Mouse (Mus musculus): ENCODE measurements around the gene Sned1. TPM values are rescaled to one million over a fixed set of nuclear protein-coding genes. Genes with fewer than 3 reads are reported as not detected.
A peak's percentile ranks its signal among the peaks of the same experiment; 100 is the strongest.
"Not testable (repeated sequence)": the region's sequence is repeated elsewhere in the genome, so short reads cannot be mapped to it uniquely, and the experiment has no call there.

The Sned1 gene
- polyA plus RNA-seq (2014; fragmentation: Nextera tagmentation; extraction: Ambion mirVana) = 5.3 and 6.6 TPM in 2 replicates

DNA sequence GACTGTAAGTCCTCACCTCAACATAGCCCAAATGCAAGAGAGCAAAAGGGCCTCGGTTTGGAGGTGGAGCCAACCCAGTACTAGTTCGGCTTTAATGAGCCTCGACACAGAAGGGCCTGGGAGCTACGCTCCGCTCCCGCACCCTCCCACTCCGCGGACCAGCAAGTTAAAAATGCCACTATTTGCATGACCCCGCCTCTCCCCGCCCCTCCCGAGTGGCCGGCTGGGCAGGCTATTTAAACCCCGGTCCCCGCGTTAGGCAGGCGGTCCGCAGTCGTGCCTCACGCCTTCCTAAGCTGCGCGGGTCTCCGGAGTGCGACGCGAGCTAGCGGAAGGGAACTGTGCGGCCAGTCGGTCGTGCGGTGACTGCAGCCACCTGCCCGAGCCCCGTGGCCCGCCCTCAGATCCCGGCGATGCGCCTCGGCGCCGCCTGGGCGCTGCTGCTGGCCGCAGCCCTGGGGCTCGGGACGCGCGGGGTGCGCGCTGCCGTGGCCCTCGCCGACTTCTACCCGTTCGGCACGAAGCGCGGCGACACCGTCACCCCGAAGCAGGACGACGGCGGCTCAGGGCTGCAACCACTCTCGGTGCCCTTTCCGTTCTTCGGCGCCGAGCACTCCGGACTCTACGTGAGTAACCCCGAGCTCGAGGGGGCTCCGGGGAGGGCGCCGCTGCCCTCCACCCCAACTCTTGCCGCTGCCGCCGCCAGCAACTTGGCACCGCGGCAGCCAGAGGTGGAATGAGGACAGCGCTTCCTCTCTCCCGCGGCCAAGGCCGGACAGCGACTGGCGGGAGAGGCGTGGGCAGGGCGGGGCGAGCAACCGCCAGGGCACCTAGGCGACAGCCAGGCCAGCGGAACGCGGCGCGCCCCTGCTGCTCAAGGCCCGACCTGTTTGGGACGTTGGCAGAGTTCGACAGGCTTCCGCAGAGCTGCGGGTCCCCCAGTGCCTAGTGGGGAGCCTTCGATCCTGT is at the start of gene Sned1:
Gene Sned1, plus strand, starts transcription at position 266 of the 969 bp plus-strand sequence.
- DNase-seq (ENCODE audit: low spot score) = peak; percentile 87
- Histone ChIP-seq H3K4me3 (ENCODE audit: low read depth, low read length) (peak within 1 kb of the TSS; percentile 60), H3K9ac (ENCODE audit: low read length) (peak within 1 kb of the TSS; percentile 54), H3K27ac (ENCODE audit: low read depth, low read length) (no peak within 1 kb of the TSS), H3K36me3 (ENCODE audit: control insufficient read depth, insufficient read depth, low read length) (no peaks in the 10 kb centered on the region), H3K9me3 (ENCODE audit: control insufficient read depth, low read length) (no peaks in the 10 kb centered on the region), H3K27me3 (ENCODE audit: control insufficient read depth, insufficient read depth, low read length) (peaks cover 6% of the 10 kb centered on the region), H3K4me1 (ENCODE audit: control insufficient read depth, insufficient read depth, low read length) (peaks cover 4% of the 10 kb centered on the region), H3K4me2 (ENCODE audit: low read depth) (peak within 1 kb of the TSS; percentile 96)
- ATAC-seq (ENCODE audit: insufficient read depth, low FRiP score, low TSS enrichment) = peak; percentile 73
- under 1% methylated on average over 100 of the region's 100 CpGs for WGBS

DNA sequence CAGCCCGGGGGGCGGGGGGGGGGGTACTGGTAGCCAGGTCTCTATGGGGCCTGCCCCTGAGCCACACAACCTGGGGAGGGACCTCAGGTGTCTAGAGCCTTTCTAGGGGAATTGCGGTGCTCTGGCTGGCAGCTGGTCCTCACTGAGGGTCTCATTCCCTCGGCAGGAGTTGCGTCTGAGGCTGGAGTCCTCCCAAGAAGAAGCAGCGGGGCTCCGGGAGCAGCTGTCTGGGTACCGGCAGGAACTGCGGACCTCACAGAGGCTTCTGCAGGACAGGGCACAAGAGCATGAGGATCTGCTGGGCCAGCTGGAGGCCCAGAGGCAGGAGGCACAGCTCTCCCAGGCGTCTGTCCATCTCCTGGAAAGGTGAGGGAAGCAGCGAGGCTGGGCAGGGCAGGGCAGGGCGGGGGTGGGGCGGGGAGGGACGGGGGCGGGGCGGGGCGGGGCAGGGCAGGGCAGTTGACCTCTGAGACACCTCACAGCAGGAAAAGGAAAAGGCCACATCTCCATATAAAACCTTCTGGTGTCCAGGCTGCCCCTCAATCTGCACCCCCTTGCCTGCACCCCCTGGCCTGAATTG is 44.8 kb upstream of the Sned1 start:
- Histone ChIP-seq H3K4me2 (ENCODE audit: low read depth) (peak overlapping the region; percentile 20; the same call in 1 of the 2 replicates), H3K4me3 (ENCODE audit: low read depth, low read length) (no peak overlapping the region), H3K36me3 (ENCODE audit: control insufficient read depth, insufficient read depth, low read length) (no peaks in the 10 kb centered on the region), H3K27me3 (ENCODE audit: control insufficient read depth, insufficient read depth, low read length) (0 out of 2 replicates have a peak, but pooled peaks cover 4% of the 10 kb centered on the region), H3K4me1 (ENCODE audit: control insufficient read depth, insufficient read depth, low read length) (no peaks in the 10 kb centered on the region), H3K9ac (ENCODE audit: low read length) (no peak overlapping the region), H3K27ac (ENCODE audit: low read depth, low read length) (no peak overlapping the region), H3K9me3 (ENCODE audit: control insufficient read depth, low read length) (no peaks in the 10 kb centered on the region)
- no peak for DNase-seq (ENCODE audit: low spot score)
- ATAC-seq (ENCODE audit: insufficient read depth, low FRiP score, low TSS enrichment) = no peak
- WGBS = 5% methylated on average over 9 of the region's 17 CpGs

DNA sequence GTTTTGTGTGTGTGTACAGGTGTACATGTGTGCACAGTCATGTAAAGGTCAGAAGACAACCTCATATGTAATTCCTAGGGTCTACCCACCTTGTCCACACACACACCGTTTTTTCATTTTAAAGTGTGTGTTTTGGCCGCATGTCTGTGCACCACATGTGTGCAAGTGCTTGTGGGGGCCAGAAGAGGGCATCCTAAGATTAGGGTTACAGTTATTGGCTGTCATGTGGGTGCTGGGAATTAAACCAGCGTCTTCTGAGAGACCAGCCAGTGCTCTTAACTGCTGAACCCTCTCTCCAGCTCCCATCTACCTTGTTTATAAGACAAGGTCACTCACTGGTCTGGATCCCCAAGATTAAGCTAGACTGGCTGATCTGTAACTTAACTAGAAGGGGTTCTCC is 40.7 kb upstream of the Sned1 start:
- Histone ChIP-seq H3K27me3 (ENCODE audit: control insufficient read depth, insufficient read depth, low read length) (0 out of 2 replicates have a peak, but pooled peaks cover 4% of the 10 kb centered on the region), H3K27ac (ENCODE audit: low read depth, low read length) (no peak overlapping the region), H3K4me2 (ENCODE audit: low read depth) (no peak overlapping the region), H3K9ac (ENCODE audit: low read length) (no peak overlapping the region), H3K4me1 (ENCODE audit: control insufficient read depth, insufficient read depth, low read length) (no peaks in the 10 kb centered on the region), H3K9me3 (ENCODE audit: control insufficient read depth, low read length) (no peaks in the 10 kb centered on the region; the same call in 1 of the 2 replicates), H3K4me3 (ENCODE audit: low read depth, low read length) (no peak overlapping the region), H3K36me3 (ENCODE audit: control insufficient read depth, insufficient read depth, low read length) (no peaks in the 10 kb centered on the region)
- no peak for ATAC-seq (ENCODE audit: insufficient read depth, low FRiP score, low TSS enrichment)
- WGBS = 85% methylated on average over 3 of the region's 3 CpGs
- no peak for DNase-seq (ENCODE audit: low spot score)

DNA sequence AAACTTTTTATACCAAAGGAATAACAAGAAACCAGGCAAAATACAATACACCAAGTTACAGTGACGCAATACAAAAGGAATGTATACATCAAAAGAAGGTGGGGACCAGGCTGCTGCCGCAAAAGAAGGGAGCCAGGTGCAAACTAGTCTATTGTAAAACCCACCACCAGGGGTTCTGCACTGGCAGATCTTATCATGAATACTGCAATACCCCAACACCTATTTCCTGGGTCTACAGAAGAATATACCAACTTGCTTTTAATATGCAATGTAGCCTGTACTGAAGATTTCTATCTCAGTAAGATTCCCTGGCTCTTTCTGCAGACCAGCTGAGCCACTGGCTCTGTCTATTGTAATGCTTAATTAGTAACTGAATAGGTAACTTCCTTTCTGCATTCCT is 38.2 kb upstream of the Sned1 start:
- not testable (repeated sequence) for ATAC-seq (ENCODE audit: insufficient read depth, low FRiP score, low TSS enrichment); H3K4me1 ChIP-seq (ENCODE audit: control insufficient read depth, insufficient read depth, low read length); DNase-seq (ENCODE audit: low spot score); H3K27me3 ChIP-seq (ENCODE audit: control insufficient read depth, insufficient read depth, low read length); H3K9ac ChIP-seq (ENCODE audit: low read length); H3K9me3 ChIP-seq (ENCODE audit: control insufficient read depth, low read length); H3K36me3 ChIP-seq (ENCODE audit: control insufficient read depth, insufficient read depth, low read length); H3K4me2 ChIP-seq (ENCODE audit: low read depth); H3K27ac ChIP-seq (ENCODE audit: low read depth, low read length); H3K4me3 ChIP-seq (ENCODE audit: low read depth, low read length)
- WGBS = 91% methylated on average over 2 of the region's 2 CpGs

DNA sequence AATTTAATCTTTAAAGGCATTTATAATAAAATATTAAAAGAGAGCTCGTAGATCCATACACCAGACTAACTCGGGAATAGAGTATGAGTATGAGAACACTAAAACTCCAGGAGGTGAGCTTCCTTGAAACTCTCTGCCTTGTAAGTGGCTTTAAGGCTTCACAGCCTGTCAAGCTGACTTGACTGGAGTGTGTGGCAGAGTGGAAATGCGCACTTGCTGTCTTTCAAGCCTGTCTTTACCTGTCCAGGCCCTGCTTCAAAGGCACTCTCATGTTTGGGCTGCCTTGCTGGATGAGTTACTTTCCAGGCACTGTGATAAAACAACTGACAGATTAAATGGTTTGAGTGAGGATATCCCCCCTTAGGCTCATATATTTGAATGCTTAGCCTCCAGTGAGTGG is 37.7 kb upstream of the Sned1 start:
- no peak overlapping the region for H3K9ac ChIP-seq (ENCODE audit: low read length)
- H3K27ac ChIP-seq (ENCODE audit: low read depth, low read length) = no peak overlapping the region
- no peak overlapping the region for H3K4me3 ChIP-seq (ENCODE audit: low read depth, low read length)
- no peaks in the 10 kb centered on the region for H3K4me1 ChIP-seq (ENCODE audit: control insufficient read depth, insufficient read depth, low read length)
- no peaks in the 10 kb centered on the region; the same call in 1 of the 2 replicates for H3K9me3 ChIP-seq (ENCODE audit: control insufficient read depth, low read length)
- H3K4me2 ChIP-seq (ENCODE audit: low read depth) = no peak overlapping the region
- H3K27me3 ChIP-seq (ENCODE audit: control insufficient read depth, insufficient read depth, low read length) = no peaks in the 10 kb centered on the region
- 82% methylated on average over 3 of the region's 3 CpGs for WGBS
- ATAC-seq (ENCODE audit: insufficient read depth, low FRiP score, low TSS enrichment) = no peak
- H3K36me3 ChIP-seq (ENCODE audit: control insufficient read depth, insufficient read depth, low read length) = no peaks in the 10 kb centered on the region
- DNase-seq (ENCODE audit: low spot score) = no peak

DNA sequence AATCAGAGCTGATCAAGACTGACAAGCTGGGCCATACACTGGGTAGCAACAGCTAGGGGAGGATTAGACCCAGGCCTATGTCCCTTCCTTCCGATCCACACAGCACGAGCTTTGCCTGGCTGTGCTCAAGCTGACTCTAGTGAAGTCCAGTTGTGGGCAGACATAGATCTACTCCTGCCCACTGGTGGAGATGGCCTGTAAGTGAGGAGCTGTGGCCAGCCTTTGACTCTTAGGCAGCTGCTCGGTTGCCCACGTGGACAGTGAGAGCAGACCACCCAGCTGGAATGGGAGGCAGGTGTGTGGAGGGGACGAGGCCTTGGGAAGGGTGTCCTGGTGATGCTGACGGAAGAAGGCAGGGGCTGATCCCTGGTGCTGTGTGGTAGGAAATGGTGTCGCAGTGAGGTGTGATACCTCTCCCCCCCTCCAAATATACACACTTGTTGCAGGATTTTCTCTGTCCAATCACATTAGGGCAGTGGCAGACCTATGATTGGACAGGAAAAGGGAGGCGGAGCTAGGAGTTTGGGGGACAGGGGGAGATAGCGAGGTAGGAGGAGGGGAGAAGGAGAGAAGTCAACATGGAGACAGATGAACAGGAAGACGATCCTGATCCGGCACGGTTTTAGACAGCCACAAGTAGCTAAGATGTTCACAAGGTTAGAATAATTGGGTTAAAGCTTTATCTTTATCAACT is 29.2 kb upstream of the Sned1 start:
- WGBS = 65% methylated on average over 12 of the region's 12 CpGs
- Histone ChIP-seq H3K9ac (ENCODE audit: low read length) (no peak overlapping the region), H3K4me1 (ENCODE audit: control insufficient read depth, insufficient read depth, low read length) (no peaks in the 10 kb centered on the region), H3K27me3 (ENCODE audit: control insufficient read depth, insufficient read depth, low read length) (no peaks in the 10 kb centered on the region), H3K27ac (ENCODE audit: low read depth, low read length) (no peak overlapping the region), H3K36me3 (ENCODE audit: control insufficient read depth, insufficient read depth, low read length) (no peaks in the 10 kb centered on the region), H3K9me3 (ENCODE audit: control insufficient read depth, low read length) (no peaks in the 10 kb centered on the region), H3K4me3 (ENCODE audit: low read depth, low read length) (no peak overlapping the region), H3K4me2 (ENCODE audit: low read depth) (no peak overlapping the region)
- DNase-seq (ENCODE audit: low spot score) = no peak
- no peak for ATAC-seq (ENCODE audit: insufficient read depth, low FRiP score, low TSS enrichment)

DNA sequence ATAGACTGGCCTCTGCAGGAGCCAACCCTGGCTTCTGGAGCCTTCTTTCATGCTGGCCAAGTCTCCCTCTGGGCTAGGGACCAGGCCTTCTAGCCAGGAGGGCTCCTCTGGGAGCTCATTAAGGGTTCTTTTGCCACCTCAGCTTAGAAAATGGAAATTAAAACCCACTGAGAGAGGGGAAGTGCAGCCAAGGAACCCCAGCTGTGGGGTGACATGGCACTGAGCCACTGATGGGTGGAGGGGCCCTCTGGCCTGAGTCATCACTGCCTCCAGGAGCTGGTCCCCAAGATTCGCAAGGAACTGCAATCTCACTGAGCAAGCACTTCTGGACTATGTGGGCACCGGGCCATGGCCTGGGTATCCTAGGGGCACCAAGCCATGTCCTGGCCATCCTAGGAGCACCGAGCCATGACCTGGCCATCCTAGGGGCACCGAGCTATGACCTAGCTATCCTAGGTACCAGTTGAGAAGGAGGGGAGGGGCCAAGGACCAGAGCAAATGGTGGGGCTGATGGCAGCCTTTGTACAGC is 28.0 kb upstream of the Sned1 start:
- no peak overlapping the region for H3K4me2 ChIP-seq (ENCODE audit: low read depth)
- no peaks in the 10 kb centered on the region for H3K4me1 ChIP-seq (ENCODE audit: control insufficient read depth, insufficient read depth, low read length)
- H3K9ac ChIP-seq (ENCODE audit: low read length) = no peak overlapping the region
- no peaks in the 10 kb centered on the region for H3K27me3 ChIP-seq (ENCODE audit: control insufficient read depth, insufficient read depth, low read length)
- ATAC-seq (ENCODE audit: insufficient read depth, low FRiP score, low TSS enrichment) (no peak), DNase-seq (ENCODE audit: low spot score) (no peak)
- no peak overlapping the region for H3K4me3 ChIP-seq (ENCODE audit: low read depth, low read length)
- H3K36me3 ChIP-seq (ENCODE audit: control insufficient read depth, insufficient read depth, low read length) = no peaks in the 10 kb centered on the region
- H3K27ac ChIP-seq (ENCODE audit: low read depth, low read length) = no peak overlapping the region
- WGBS = 88% methylated on average over 4 of the region's 4 CpGs
- no peaks in the 10 kb centered on the region for H3K9me3 ChIP-seq (ENCODE audit: control insufficient read depth, low read length)

DNA sequence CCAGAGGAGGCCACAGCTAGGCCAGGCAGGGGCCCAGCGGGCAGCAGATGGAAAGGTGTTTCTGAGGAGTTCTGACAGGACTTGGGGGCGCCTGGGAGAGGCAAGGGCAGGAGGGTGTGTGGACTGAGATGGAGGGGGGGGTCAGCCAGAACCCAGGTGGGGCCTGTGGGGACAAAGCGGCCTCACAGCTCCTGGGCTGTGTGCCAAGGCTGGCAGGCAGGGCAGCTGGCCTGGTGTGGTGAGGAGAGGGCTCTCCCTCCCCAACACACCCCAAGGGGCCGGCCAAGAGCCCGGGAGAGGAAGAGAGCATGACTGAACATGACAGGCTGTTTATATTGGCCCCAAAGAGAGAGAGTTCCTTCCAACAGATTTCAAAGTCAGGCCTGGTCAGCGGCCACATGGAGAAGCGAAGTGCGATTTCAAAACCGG is 25.4 kb upstream of the Sned1 start:
- DNase-seq (ENCODE audit: low spot score) = no peak

More for the DNA sequence above, 25.4 kb upstream of the Sned1 start:
- H3K27me3 ChIP-seq (ENCODE audit: control insufficient read depth, insufficient read depth, low read length) = no peaks in the 10 kb centered on the region
- H3K4me3 ChIP-seq (ENCODE audit: low read depth, low read length) = no peak overlapping the region
- 57% methylated on average over 9 of the region's 9 CpGs for WGBS
- H3K4me1 ChIP-seq (ENCODE audit: control insufficient read depth, insufficient read depth, low read length) = peaks cover 9% of the 10 kb centered on the region; the same call in 1 of the 2 replicates
- ATAC-seq (ENCODE audit: insufficient read depth, low FRiP score, low TSS enrichment) = no peak
- no peak overlapping the region for H3K27ac ChIP-seq (ENCODE audit: low read depth, low read length)
- no peaks in the 10 kb centered on the region for H3K9me3 ChIP-seq (ENCODE audit: control insufficient read depth, low read length)
- H3K9ac ChIP-seq (ENCODE audit: low read length) = no peak overlapping the region
- H3K36me3 ChIP-seq (ENCODE audit: control insufficient read depth, insufficient read depth, low read length) = no peaks in the 10 kb centered on the region
- no peak overlapping the region for H3K4me2 ChIP-seq (ENCODE audit: low read depth)

Measured in neural tube, embryonic 11.5 days (tissue).